Mouse (Mus musculus) ES-Bruce4 (cell line): ENCODE measurements around the gene Tent2.

Source experiments
- CTCF ChIP-seq: IDR thresholded peaks from one replicate; pipeline ENCODE4 v1.8.1; 2011; ENCODE audit warnings: low read depth, low read length
- EP300 ChIP-seq: IDR thresholded peaks from 2 replicates; pipeline ENCODE4 v1.6.1; 2011; ENCODE audit warnings: low read depth, low read length; ENCODE audit not compliant: insufficient read depth
- POLR2A ChIP-seq: IDR thresholded peaks from one replicate; pipeline ENCODE4 v1.8.1; 2011; ENCODE audit warnings: low read length; ENCODE audit not compliant: insufficient read depth

DNA sequence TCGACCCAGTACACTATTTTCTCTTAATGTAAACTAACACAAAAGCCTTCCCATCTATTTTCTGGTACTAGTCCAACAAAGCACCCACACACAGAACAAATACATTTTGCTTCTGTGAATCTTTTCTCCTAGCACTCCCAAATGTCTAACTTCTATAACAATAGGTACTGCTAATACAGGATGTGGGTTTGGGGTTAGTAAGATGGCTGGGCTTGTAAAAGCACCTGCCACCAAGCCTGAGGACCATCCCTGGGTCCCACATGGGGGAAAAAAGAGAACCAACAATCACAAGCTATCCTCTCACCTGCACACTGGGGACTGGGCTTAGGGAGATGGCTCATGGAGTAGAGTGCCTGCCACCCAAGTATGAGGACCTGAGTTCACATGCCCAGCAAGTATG, 38.9 kb downstream of the Tent2 start:
- TF ChIP-seq CTCF (no peak), EP300 (no peak), POLR2A (no peak)
